Mouse (Mus musculus): ENCODE results near the gene Pold1.

GRCm38 (mm10) chr7:44553196-44553764 is 4.6 kb upstream of the Pold1 start:
- TF ChIP-seq CTCF (IDR thresholded peaks at IDR 0.05; ENCODE audit: control insufficient read depth, insufficient read depth, insufficient replicate concordance, low read depth, low read length) (no peak), POLR2A (IDR thresholded peaks at IDR 0.05; ENCODE audit: control insufficient read depth, low read depth, low read length) (no peak)
